Mouse (Mus musculus) forebrain, postnatal 0 days (tissue): ENCODE data around the gene Olfr653. TPM values are rescaled to one million over a fixed set of nuclear protein-coding genes. Genes with fewer than 3 reads are reported as not detected.

Experiments
- ATAC-seq: fragments of 200-750 bp; cut with Nextera tagmentation; 2 replicates; pipeline ENCODE4 v1.8.0; 2017; ENCODE audit warnings: mild to moderate bottlenecking, moderate library complexity
- DNase-seq: peaks from one replicate; pipeline ENCODE4 v3.0.0-alpha.2; 2015
- H3K27ac ChIP-seq: fragments of 300-500 bp; sonication (generic); 2 replicates; pipeline ENCODE4 v1.5.1; 2014; ENCODE audit warnings: low read depth, mild to moderate bottlenecking, antibody characterized with exemption, low read length, moderate library complexity, mixed read lengths
- H3K27me3 ChIP-seq: fragments of 300-500 bp; sonication (generic); 2 replicates; pipeline ENCODE4 v1.6.1; 2014; ENCODE audit warnings: mild to moderate bottlenecking, low read length, mixed read lengths; ENCODE audit not compliant: insufficient read depth
- H3K36me3 ChIP-seq: fragments of 300-500 bp; sonication (generic); 2 replicates; pipeline ENCODE4 v1.6.1; 2014; ENCODE audit warnings: mild to moderate bottlenecking, moderate library complexity; ENCODE audit not compliant: insufficient read depth
- H3K4me1 ChIP-seq: fragments of 300-500 bp; sonication (generic); 2 replicates; pipeline ENCODE4 v1.6.1; 2014; ENCODE audit warnings: antibody characterized with exemption; ENCODE audit not compliant: insufficient read depth
- H3K4me2 ChIP-seq: fragments of 300-500 bp; sonication (generic); 2 replicates; pipeline ENCODE4 v1.6.1; 2014; ENCODE audit warnings: low read depth, mild to moderate bottlenecking, moderate library complexity
- H3K4me3 ChIP-seq: fragments of 300-500 bp; sonication (generic); 2 replicates; pipeline ENCODE4 v1.5.1; 2014; ENCODE audit warnings: low read depth, low read length, mixed read lengths
- H3K9ac ChIP-seq: fragments of 300-500 bp; sonication (generic); 2 replicates; pipeline ENCODE4 v1.6.1; 2014; ENCODE audit warnings: mild to moderate bottlenecking
- H3K9me3 ChIP-seq: fragments of 300-500 bp; sonication (generic); 2 replicates; pipeline ENCODE4 v1.6.1; 2016; ENCODE audit warnings: low read length
- CTCF ChIP-seq: sonication (generic); IDR thresholded peaks from 2 replicates; pipeline ENCODE4 v1.5.1; 2016; ENCODE audit warnings: antibody characterized with exemption, control low read depth, low read depth
- WGBS: fragments of 180-500 bp; shearing (Covaris S2); extraction: QIAGEN DNeasy Blood & Tissue Kit; methylation state at CpG from one replicate; pipeline ENCODE4 v1.1.7; 2014; 5-methylcytosine and 5-hydroxymethylcytosine counted together
- polyA plus RNA-seq: library from polyadenylated mRNA; unstranded; fragments of >200 nt; fragmentation: Nextera tagmentation; extraction: Ambion mirVana; gene quantifications from 2 replicates; pipeline ENCODE4 v1.2.1, GENCODE M21; 2015
- total RNA-seq: library from RNA; depleted of rRNA; stranded (reverse); fragments of >200 nt; gene quantifications from 2 replicates; pipeline ENCODE4 v1.2.3, GENCODE M21; 2014; rRNA removed

Olfr653 gene
- total RNA-seq, result not detected in 2 replicates
- not detected in 2 replicates for polyA plus RNA-seq

DNA sequence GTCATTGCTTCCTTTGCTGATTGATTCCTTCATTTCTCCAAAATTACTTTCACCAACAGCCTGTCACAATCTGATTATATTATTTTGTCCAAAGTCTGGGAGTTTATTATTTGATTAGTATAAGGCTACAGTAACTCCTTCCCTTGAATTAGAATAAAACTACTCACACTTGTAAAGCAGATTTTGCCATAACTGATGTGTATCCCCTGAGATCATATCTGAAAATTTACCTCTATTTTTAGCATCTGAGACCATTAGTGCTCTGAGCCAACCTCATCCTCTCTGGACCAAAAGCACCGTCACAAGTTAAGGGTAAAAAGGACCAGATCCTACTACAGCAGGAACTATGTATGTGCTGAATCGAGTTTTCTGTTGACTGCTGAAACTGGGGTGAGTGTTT lies at the start of gene Olfr653:
TSS of gene Olfr653 (plus strand) at position 301 of the 400 bp plus-strand sequence.
- Histone ChIP-seq H3K36me3 (no peaks in the 10 kb centered on the region), H3K4me1 (no peaks in the 10 kb centered on the region), H3K27me3 (no peaks in the 10 kb centered on the region), H3K4me2 (no peak within 1 kb of the TSS), H3K27ac (no peak within 1 kb of the TSS), H3K9me3 (no peaks in the 10 kb centered on the region), H3K9ac (no peak within 1 kb of the TSS), H3K4me3 (no peak within 1 kb of the TSS)
- TF ChIP-seq CTCF, result no peak
- DNase-seq, result no peak
- 72% methylated on average over 2 of the region's 2 CpGs for WGBS
- ATAC-seq, result no peak

DNA sequence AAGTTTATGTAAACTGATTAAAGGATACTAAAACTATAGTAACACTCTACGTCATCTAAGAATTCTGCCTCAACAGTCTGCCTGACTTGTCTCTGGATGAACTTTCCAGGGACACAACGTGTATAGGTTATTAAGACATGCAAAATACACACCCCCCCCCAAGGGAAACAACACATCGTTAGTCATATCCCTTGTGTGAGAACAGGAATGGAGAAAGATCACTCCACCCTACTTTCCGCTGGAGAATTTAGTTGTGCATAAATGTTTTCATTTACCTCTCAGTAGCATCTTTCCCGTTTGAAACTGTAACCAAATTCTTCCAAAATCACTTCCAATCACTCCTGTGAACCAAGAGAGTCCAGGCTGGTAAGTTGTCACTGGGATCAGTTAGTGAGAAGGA lies 27.3 kb upstream of the Olfr653 start, which contains the start of gene Olfr651:
TSS of gene Olfr651 (plus strand) at position 301 of the 400 bp plus-strand sequence.
- no peaks in the 10 kb centered on the region for H3K9me3 ChIP-seq
- no peak within 1 kb of the TSS for H3K4me3 ChIP-seq
- DNase-seq (no peak), ATAC-seq (no peak)
- H3K9ac ChIP-seq, result no peak within 1 kb of the TSS
- H3K4me2 ChIP-seq, result no peak within 1 kb of the TSS
- no peaks in the 10 kb centered on the region for H3K27me3 ChIP-seq
- H3K36me3 ChIP-seq, result no peaks in the 10 kb centered on the region
- TF ChIP-seq CTCF, result no peak
- WGBS, result 67% methylated on average over 5 of the region's 5 CpGs
- H3K27ac ChIP-seq, result no peak within 1 kb of the TSS
- no peaks in the 10 kb centered on the region for H3K4me1 ChIP-seq

DNA sequence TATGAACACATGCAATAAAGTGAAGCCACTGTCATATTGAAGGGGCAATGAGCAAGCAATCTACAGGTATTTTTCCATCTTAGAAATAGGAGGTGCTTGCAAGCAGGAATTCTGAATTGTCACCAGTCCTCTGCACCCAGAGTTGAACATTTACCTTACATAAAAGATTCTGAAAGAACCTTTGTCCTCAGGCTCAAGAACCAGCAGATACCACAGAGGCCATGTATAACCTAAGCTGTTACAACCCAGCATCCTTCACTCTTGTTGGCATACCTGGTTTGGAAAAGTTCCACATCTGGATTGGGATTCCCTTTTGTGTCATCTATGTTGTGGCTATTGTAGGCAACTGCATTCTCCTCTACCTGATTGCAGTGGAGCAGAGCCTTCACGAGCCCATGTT lies 24.4 kb upstream of the Olfr653 start:
- Histone ChIP-seq H3K27ac (no peak overlapping the region), H3K27me3 (no peaks in the 10 kb centered on the region), H3K36me3 (no peaks in the 10 kb centered on the region), H3K4me2 (no peak overlapping the region), H3K9ac (no peak overlapping the region), H3K4me3 (no peak overlapping the region), H3K4me1 (no peaks in the 10 kb centered on the region), H3K9me3 (no peaks in the 10 kb centered on the region)
- 77% methylated on average over 1 of the region's 1 CpGs for WGBS
- DNase-seq (no peak), ATAC-seq (no peak)
- TF ChIP-seq CTCF, result no peak

DNA sequence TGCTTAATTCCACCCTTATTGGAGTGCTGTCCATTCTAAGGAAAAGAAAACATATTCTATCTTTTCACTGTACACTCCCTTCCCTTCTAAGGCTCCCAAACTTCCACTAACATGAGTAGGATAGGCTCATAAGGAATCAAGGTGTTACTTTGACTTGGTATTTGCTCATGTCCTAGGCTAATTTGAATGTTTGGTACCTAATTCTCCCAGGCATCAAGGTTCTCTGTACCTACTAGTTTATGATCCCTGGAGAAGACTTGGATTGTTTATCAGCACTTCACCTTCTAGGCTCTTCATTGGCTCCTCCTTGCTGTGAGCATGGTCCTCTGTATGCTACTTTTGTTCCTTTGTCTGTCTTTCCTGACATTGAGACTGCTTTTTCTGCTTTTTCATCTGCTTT lies 16.5 kb upstream of the Olfr653 start, which contains the start of gene Olfr652:
TSS of gene Olfr652 (plus strand) at position 301 of the 400 bp plus-strand sequence.
- H3K9ac ChIP-seq, result no peak within 1 kb of the TSS
- H3K36me3 ChIP-seq, result no peaks in the 10 kb centered on the region
- no peaks in the 10 kb centered on the region for H3K27me3 ChIP-seq
- no peaks in the 10 kb centered on the region for H3K9me3 ChIP-seq
- ATAC-seq (no peak), DNase-seq (no peak)
- H3K27ac ChIP-seq, result no peak within 1 kb of the TSS
- H3K4me1 ChIP-seq, result no peaks in the 10 kb centered on the region
- TF ChIP-seq CTCF, result no peak
- H3K4me2 ChIP-seq, result no peak within 1 kb of the TSS
- no peak within 1 kb of the TSS for H3K4me3 ChIP-seq

DNA sequence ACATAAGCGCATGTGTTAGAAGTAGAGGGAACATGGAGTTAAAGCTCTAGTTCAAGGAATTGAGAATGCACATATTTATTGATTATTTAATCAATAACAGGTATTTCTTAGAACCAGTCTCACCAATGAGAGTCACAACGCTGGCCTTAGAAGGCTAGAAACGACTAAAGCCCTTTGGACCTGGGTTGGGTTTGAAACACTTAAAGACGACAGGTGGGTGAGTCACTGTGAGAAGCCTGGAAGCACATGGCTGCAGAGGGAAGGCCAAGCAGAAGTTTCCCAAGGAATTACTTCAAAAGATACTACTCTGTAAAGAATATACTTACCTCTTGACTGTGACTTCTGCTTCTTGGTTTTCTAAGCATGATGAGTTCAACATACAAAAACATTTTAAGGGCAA lies 3.7 kb downstream of the Olfr653 start:
- H3K9me3 ChIP-seq, result no peaks in the 10 kb centered on the region
- no peaks in the 10 kb centered on the region for H3K4me1 ChIP-seq
- no peak for DNase-seq
- no peak overlapping the region for H3K4me3 ChIP-seq
- no peak for ATAC-seq
- H3K9ac ChIP-seq, result no peak overlapping the region
- no peak overlapping the region for H3K4me2 ChIP-seq
- H3K36me3 ChIP-seq, result no peaks in the 10 kb centered on the region
- TF ChIP-seq CTCF, result no peak
- no peaks in the 10 kb centered on the region for H3K27me3 ChIP-seq
- H3K27ac ChIP-seq, result no peak overlapping the region
- whole genome bisulfite sequencing, result 93% methylated on average over 4 of the region's 4 CpGs

DNA sequence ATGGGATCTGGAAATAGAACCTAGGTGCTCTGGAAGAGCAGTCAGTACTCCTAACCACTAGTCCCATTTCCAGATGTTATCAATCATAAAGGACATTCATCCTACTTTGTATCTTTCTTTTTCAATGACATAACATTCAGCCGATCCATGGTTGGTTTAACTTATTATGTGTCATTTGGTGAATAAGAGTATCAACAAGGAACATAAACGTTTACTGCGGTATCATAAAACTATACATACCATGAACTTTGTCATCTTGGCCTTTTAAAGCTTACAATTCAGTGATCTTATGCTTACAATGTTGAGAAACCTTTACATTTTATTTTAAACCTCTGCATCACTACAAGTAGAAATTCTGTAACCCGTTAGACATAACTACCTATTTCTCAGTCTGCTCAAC lies 4.3 kb downstream of the Olfr653 start:
- TF ChIP-seq CTCF, result no peak
- H3K27ac ChIP-seq, result no peak overlapping the region
- no peaks in the 10 kb centered on the region for H3K36me3 ChIP-seq
- H3K4me1 ChIP-seq, result no peaks in the 10 kb centered on the region
- H3K9me3 ChIP-seq, result no peaks in the 10 kb centered on the region
- WGBS, result 88% methylated on average over 4 of the region's 4 CpGs
- no peak for ATAC-seq
- no peak overlapping the region for H3K4me3 ChIP-seq
- DNase-seq, result no peak
- no peak overlapping the region for H3K4me2 ChIP-seq
- no peaks in the 10 kb centered on the region for H3K27me3 ChIP-seq
- H3K9ac ChIP-seq, result no peak overlapping the region

DNA sequence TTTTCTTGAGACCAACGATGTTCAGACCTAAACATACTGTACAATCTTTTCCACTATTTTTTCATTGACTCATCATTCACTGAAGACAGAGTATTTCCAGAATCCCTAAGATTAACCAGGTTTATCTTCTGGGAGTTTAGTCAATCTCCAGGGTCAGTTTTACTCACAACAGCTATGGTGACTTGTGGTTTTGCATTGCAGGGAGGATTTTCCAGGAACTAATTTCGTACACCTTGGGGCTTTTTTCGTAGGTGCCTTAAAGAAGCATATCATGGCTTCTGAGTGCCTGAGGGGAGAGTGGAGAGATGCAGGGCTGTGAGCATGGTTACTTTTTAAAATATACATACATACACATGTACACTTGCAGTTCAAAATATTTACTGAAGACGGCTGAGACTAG lies 9.6 kb downstream of the Olfr653 start, which contains the start of gene Olfr654:
TSS of gene Olfr654 (plus strand) at position 301 of the 400 bp plus-strand sequence.
- DNase-seq, result no peak
- WGBS, result 86% methylated on average over 4 of the region's 4 CpGs

More for the DNA sequence above, 9.6 kb downstream of the Olfr653 start, which contains the start of gene Olfr654:
- H3K36me3 ChIP-seq, result no peaks in the 10 kb centered on the region
- H3K4me3 ChIP-seq, result no peak within 1 kb of the TSS
- TF ChIP-seq CTCF, result no peak
- H3K4me2 ChIP-seq, result no peak within 1 kb of the TSS
- no peaks in the 10 kb centered on the region for H3K4me1 ChIP-seq
- no peak for ATAC-seq
- no peaks in the 10 kb centered on the region for H3K9me3 ChIP-seq
- no peak within 1 kb of the TSS for H3K27ac ChIP-seq
- no peak within 1 kb of the TSS for H3K9ac ChIP-seq
- no peaks in the 10 kb centered on the region for H3K27me3 ChIP-seq
